Mouse (Mus musculus): ENCODE measurements around the gene Ifi206.

Ifi206 gene

GRCm38 (mm10) chr1:173418936-173419621 is 71.8 kb downstream of the Ifi206 start:
- no peak for DNase-seq (ENCODE audit: low spot score in 2 of 2)

- no peak for DNase-seq (ENCODE audit: low spot score in 2 of 2)
Observed at GRCm38 (mm10) chr1:173418516-173418915, 72.3 kb downstream of the Ifi206 start.

Measured in right cerebral cortex, postnatal 36 days (tissue).